Mouse (Mus musculus): Measurements from ENCODE around the gene Slc28a1. TPM values are rescaled to one million over a fixed set of nuclear protein-coding genes. Genes with fewer than 3 reads are reported as not detected.
"Not testable (repeated sequence)": the region's sequence is repeated elsewhere in the genome, so short reads cannot be mapped to it uniquely, and the experiment has no call there.

The Slc28a1 gene
- polyA plus RNA-seq, 1 experiment from 2014 or later: 0.67 TPM

DNA sequence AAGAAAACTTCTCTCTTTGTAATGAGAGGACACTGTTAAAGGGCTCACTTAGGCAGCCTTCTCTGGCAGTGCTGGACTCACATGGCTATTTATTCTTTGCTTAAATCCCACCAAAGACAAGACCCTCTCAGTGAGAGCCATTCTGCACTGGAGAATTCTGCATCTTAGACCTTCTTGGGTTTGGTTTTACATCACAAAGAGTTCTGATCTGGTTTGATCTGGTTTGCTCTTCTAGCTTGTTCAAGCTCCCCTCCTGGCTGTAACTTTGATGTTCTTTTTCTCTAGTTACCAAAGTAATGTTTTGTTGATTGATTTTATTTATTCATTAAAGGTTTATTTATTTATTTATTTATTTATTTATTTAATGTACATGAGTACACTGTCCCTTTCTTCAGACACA, 68.6 kb downstream of the Slc28a1 start:
- Histone ChIP-seq H3K27me3 (replicated peaks; ENCODE audit: control insufficient read depth, insufficient read depth, low read length) (no peaks in the 10 kb centered on the region), H3K9ac (ENCODE audit: low read depth, low read length) (no peak overlapping the region), H3K27ac (ENCODE audit: low read depth, low read length) (no peak overlapping the region), H3K4me2 (no peak overlapping the region), H3K4me3 (ENCODE audit: low read depth, low read length) (no peak overlapping the region), H3K9me3 (ENCODE audit: control insufficient read depth, low read length) (no peaks in the 10 kb centered on the region), H3K4me1 (replicated peaks; ENCODE audit: control insufficient read depth, insufficient read depth, low read length) (no peaks in the 10 kb centered on the region), H3K36me3 (ENCODE audit: control insufficient read depth, insufficient read depth, low read length) (no peaks in the 10 kb centered on the region)
- ATAC-seq (replicated peaks; ENCODE audit: low FRiP score) (no peak), DNase-seq (ENCODE audit: low spot score) (no peak)

DNA sequence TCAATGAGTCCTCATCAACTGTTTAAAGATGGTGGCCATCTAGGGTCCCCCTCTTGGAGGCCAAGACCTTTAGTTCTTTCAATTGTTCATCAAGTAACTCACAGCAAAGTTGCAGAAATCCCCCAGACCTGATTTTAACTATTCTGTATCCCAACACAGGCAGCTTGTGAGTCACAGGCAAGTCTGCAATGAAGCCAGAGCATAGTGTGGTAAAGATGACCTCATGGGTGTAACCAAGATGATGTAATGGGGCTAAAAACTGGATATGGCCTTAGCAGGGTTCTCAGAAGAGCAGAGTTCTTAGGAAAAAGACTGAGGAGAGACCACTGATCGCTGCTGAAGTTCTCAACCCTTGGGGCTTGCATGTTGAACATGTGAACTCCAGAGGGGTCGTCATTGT, 69.5 kb downstream of the Slc28a1 start:
- Histone ChIP-seq H3K4me1 (replicated peaks; ENCODE audit: control insufficient read depth, insufficient read depth, low read length) (no peaks in the 10 kb centered on the region), H3K4me2 (no peak overlapping the region), H3K9me3 (ENCODE audit: control insufficient read depth, low read length) (no peaks in the 10 kb centered on the region), H3K27ac (ENCODE audit: low read depth, low read length) (no peak overlapping the region), H3K9ac (ENCODE audit: low read depth, low read length) (no peak overlapping the region), H3K27me3 (replicated peaks; ENCODE audit: control insufficient read depth, insufficient read depth, low read length) (no peaks in the 10 kb centered on the region), H3K4me3 (ENCODE audit: low read depth, low read length) (no peak overlapping the region), H3K36me3 (ENCODE audit: control insufficient read depth, insufficient read depth, low read length) (no peaks in the 10 kb centered on the region)
- WGBS: 72% methylated on average over 2 of the region's 2 CpGs
- ATAC-seq (replicated peaks; ENCODE audit: low FRiP score): no peak
- DNase-seq (ENCODE audit: low spot score): no peak

DNA sequence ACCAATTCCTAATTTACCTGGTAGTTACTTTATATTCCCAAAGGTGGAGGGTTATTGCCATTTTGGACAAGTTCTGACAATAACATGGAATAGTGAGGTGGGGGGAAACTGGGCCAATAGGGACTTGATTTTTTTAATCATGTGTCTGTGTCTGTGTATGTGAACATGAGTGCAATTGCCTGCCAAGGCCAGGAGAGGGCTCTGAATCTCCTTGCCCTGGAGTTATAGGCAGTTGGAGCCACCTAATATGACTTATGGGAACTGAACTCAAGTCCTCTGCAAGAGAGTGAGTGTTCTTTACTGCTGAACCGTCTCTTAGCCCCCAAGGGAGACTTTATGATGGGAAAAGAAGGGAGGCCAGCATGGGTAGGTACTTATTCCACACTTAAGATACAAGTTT, 70.1 kb downstream of the Slc28a1 start:
- 81% methylated on average over 1 of the region's 1 CpGs for WGBS
- no peaks in the 10 kb centered on the region for H3K36me3 ChIP-seq (ENCODE audit: control insufficient read depth, insufficient read depth, low read length)
- DNase-seq (ENCODE audit: low spot score): no peak
- no peaks in the 10 kb centered on the region for H3K9me3 ChIP-seq (ENCODE audit: control insufficient read depth, low read length)
- H3K9ac ChIP-seq (ENCODE audit: low read depth, low read length): no peak overlapping the region
- H3K4me1 ChIP-seq (replicated peaks; ENCODE audit: control insufficient read depth, insufficient read depth, low read length): no peaks in the 10 kb centered on the region
- ATAC-seq (replicated peaks; ENCODE audit: low FRiP score): no peak
- H3K27me3 ChIP-seq (replicated peaks; ENCODE audit: control insufficient read depth, insufficient read depth, low read length): no peaks in the 10 kb centered on the region
- no peak overlapping the region for H3K27ac ChIP-seq (ENCODE audit: low read depth, low read length)
- no peak overlapping the region for H3K4me3 ChIP-seq (ENCODE audit: low read depth, low read length)
- H3K4me2 ChIP-seq: no peak overlapping the region

DNA sequence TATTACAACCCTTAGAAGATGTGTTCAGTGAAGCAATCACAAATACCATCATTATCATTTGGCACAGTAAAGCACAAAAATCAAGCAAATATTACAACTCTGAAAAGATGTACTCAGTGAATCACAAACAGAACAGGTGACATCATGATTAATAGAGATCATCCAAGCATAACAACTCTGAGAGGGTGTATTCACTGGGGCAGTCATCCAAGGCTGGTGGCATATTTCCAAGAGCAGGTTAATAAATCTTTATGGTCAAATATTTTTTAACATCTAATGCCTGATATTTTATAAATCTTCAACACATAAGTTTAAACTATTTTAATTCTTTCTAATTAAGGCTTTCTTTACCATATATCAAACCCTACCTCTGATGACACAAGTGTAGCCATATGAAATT, 71.4 kb downstream of the Slc28a1 start:
- not testable (repeated sequence) for H3K27me3 ChIP-seq (replicated peaks; ENCODE audit: control insufficient read depth, insufficient read depth, low read length); H3K4me3 ChIP-seq (ENCODE audit: low read depth, low read length); H3K9me3 ChIP-seq (ENCODE audit: control insufficient read depth, low read length); H3K4me2 ChIP-seq; H3K9ac ChIP-seq (ENCODE audit: low read depth, low read length); DNase-seq (ENCODE audit: low spot score); H3K4me1 ChIP-seq (replicated peaks; ENCODE audit: control insufficient read depth, insufficient read depth, low read length); H3K36me3 ChIP-seq (ENCODE audit: control insufficient read depth, insufficient read depth, low read length); H3K27ac ChIP-seq (ENCODE audit: low read depth, low read length); ATAC-seq (replicated peaks; ENCODE audit: low FRiP score)

DNA sequence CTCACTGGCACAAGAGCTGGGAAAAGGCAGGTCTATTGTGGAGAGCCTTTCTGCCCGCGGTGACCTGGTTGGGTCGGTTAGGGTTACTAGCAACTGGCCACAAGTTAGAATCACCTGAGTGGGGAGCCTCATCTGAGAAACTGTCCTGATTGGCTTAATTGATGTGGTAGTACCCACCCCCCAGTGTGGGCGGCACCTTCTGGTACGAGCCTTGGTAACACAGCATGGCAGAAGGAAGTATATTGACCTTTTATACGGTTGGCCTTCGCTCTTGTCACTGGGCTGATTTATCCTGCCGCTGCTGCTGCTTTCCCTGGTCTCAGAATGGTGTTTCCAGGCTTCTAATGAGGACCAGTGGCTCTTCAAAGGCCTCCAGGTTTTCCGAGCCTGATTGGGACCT, 74.6 kb downstream of the Slc28a1 start:
- H3K4me3 ChIP-seq (ENCODE audit: low read depth, low read length): no peak overlapping the region
- no peaks in the 10 kb centered on the region for H3K36me3 ChIP-seq (ENCODE audit: control insufficient read depth, insufficient read depth, low read length)
- 60% methylated on average over 9 of the region's 9 CpGs for WGBS
- no peak overlapping the region for H3K4me2 ChIP-seq
- H3K9me3 ChIP-seq (ENCODE audit: control insufficient read depth, low read length): no peaks in the 10 kb centered on the region
- no peaks in the 10 kb centered on the region for H3K4me1 ChIP-seq (replicated peaks; ENCODE audit: control insufficient read depth, insufficient read depth, low read length)
- H3K27ac ChIP-seq (ENCODE audit: low read depth, low read length): no peak overlapping the region
- H3K9ac ChIP-seq (ENCODE audit: low read depth, low read length): no peak overlapping the region
- ATAC-seq (replicated peaks; ENCODE audit: low FRiP score): no peak
- H3K27me3 ChIP-seq (replicated peaks; ENCODE audit: control insufficient read depth, insufficient read depth, low read length): no peaks in the 10 kb centered on the region
- no peak for DNase-seq (ENCODE audit: low spot score)

DNA sequence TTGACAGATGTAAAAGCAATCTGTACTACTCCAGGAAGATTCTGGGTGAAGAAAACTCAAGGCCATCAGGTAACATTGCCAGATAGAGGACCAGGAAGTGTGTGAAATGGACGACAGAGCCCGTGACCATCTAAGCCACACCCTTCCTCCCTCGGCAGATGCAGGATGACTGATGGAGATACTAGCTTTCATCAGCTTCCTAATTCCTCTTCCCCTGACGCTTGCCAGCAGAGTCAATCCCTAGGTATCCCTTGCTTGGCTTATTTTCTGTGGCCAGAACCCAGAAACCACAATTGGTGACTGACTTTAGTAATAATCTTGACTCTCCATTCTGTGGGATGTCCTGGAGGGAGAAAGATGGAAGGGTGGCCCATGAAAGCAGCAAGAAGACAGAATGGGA, 80.9 kb downstream of the Slc28a1 start:
- ATAC-seq (replicated peaks; ENCODE audit: low FRiP score) (no peak), DNase-seq (ENCODE audit: low spot score) (no peak)
- H3K27ac ChIP-seq (ENCODE audit: low read depth, low read length): no peak overlapping the region
- H3K36me3 ChIP-seq (ENCODE audit: control insufficient read depth, insufficient read depth, low read length): no peaks in the 10 kb centered on the region
- no peaks in the 10 kb centered on the region for H3K27me3 ChIP-seq (replicated peaks; ENCODE audit: control insufficient read depth, insufficient read depth, low read length)
- H3K4me2 ChIP-seq: no peak overlapping the region
- H3K9me3 ChIP-seq (ENCODE audit: control insufficient read depth, low read length): no peaks in the 10 kb centered on the region
- H3K4me1 ChIP-seq (replicated peaks; ENCODE audit: control insufficient read depth, insufficient read depth, low read length): no peaks in the 10 kb centered on the region; the same call in none of the 2 replicates
- no peak overlapping the region for H3K4me3 ChIP-seq (ENCODE audit: low read depth, low read length)
- 19% methylated on average over 4 of the region's 4 CpGs for WGBS
- no peak overlapping the region for H3K9ac ChIP-seq (ENCODE audit: low read depth, low read length)

DNA sequence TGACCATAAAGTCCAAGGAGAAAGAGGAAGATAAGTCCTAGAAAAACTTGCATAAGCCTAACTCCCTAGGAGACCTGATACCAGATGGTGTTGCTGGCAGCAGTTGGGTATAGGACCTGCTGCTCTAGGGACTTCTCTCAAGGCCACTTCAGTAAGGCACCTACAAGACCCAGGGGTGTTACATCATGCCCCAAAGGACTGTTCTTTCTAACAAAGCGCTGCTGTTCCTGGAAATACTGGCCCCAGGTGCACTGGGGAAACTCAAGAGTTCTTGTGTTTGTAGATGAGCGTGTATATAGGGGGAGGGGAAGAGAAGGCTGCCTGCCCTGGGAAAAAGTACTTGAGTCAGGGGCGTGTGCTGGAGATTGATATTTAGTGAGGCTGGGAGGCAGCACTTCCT, 82.2 kb downstream of the Slc28a1 start:
- no peak for DNase-seq (ENCODE audit: low spot score)
- no peak overlapping the region for H3K4me2 ChIP-seq
- H3K27me3 ChIP-seq (replicated peaks; ENCODE audit: control insufficient read depth, insufficient read depth, low read length): no peaks in the 10 kb centered on the region
- WGBS: 47% methylated on average over 3 of the region's 3 CpGs
- no peak overlapping the region for H3K9ac ChIP-seq (ENCODE audit: low read depth, low read length)
- no peaks in the 10 kb centered on the region for H3K36me3 ChIP-seq (ENCODE audit: control insufficient read depth, insufficient read depth, low read length)
- no peaks in the 10 kb centered on the region for H3K9me3 ChIP-seq (ENCODE audit: control insufficient read depth, low read length)
- no peak overlapping the region for H3K27ac ChIP-seq (ENCODE audit: low read depth, low read length)
- H3K4me1 ChIP-seq (replicated peaks; ENCODE audit: control insufficient read depth, insufficient read depth, low read length): no peaks in the 10 kb centered on the region; the same call in none of the 2 replicates
- ATAC-seq (replicated peaks; ENCODE audit: low FRiP score): no peak
- no peak overlapping the region for H3K4me3 ChIP-seq (ENCODE audit: low read depth, low read length)

DNA sequence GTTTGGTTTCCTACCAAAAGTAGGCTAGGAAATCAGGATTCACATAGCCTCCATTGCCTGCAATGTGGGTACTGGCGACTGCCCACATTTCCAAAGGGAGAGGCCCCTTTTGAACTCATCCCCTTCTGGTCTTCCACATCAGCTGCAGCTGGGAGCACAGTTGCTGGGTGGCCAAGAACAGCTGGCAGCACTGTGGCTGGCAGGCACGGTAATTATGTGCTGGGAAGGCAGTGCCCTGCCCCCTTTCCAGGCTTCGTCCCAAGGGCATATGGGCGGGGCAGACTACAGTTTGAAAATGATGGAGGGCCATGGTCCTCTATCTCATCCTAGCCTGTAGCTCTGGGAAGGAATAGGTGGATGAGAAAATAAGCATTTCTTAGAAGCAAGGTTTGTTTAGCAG, 83.9 kb downstream of the Slc28a1 start:
- no peak overlapping the region for H3K4me2 ChIP-seq
- H3K27me3 ChIP-seq (replicated peaks; ENCODE audit: control insufficient read depth, insufficient read depth, low read length): no peaks in the 10 kb centered on the region
- DNase-seq (ENCODE audit: low spot score) (no peak), ATAC-seq (replicated peaks; ENCODE audit: low FRiP score) (no peak)
- H3K9me3 ChIP-seq (ENCODE audit: control insufficient read depth, low read length): no peaks in the 10 kb centered on the region
- 52% methylated on average over 4 of the region's 4 CpGs for WGBS
- no peak overlapping the region for H3K4me3 ChIP-seq (ENCODE audit: low read depth, low read length)
- no peaks in the 10 kb centered on the region for H3K36me3 ChIP-seq (ENCODE audit: control insufficient read depth, insufficient read depth, low read length)
- no peaks in the 10 kb centered on the region; the same call in none of the 2 replicates for H3K4me1 ChIP-seq (replicated peaks; ENCODE audit: control insufficient read depth, insufficient read depth, low read length)
- no peak overlapping the region for H3K9ac ChIP-seq (ENCODE audit: low read depth, low read length)
- H3K27ac ChIP-seq (ENCODE audit: low read depth, low read length): no peak overlapping the region

DNA sequence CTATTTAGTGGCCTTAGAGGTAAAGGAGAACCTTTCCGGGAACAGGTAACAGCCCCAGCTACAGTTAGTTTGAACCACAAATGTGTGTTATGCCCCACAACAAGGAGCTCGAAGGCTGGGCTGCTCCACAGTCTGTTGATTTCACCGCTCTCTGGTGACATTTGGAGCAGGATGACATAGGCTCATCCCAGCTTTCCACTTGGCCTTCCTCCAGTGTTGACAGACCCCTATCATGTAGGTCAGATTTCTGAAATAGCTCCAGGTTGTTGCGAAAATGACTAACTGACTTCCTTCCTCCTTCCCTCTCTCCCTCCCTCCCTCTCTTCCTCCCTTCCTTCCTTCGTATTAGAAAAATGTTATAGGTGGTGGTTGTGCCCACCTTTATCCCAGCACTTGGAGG, 84.5 kb downstream of the Slc28a1 start:
- Histone ChIP-seq H3K4me1 (replicated peaks; ENCODE audit: control insufficient read depth, insufficient read depth, low read length) (no peaks in the 10 kb centered on the region; the same call in none of the 2 replicates), H3K4me3 (ENCODE audit: low read depth, low read length) (no peak overlapping the region), H3K4me2 (no peak overlapping the region), H3K9ac (ENCODE audit: low read depth, low read length) (no peak overlapping the region), H3K36me3 (ENCODE audit: control insufficient read depth, insufficient read depth, low read length) (no peaks in the 10 kb centered on the region), H3K27me3 (replicated peaks; ENCODE audit: control insufficient read depth, insufficient read depth, low read length) (no peaks in the 10 kb centered on the region), H3K27ac (ENCODE audit: low read depth, low read length) (no peak overlapping the region), H3K9me3 (ENCODE audit: control insufficient read depth, low read length) (no peaks in the 10 kb centered on the region)
- WGBS: 52% methylated on average over 5 of the region's 5 CpGs
- no peak for DNase-seq (ENCODE audit: low spot score)
- no peak for ATAC-seq (replicated peaks; ENCODE audit: low FRiP score)
